Mouse (Mus musculus): ENCODE data around the gene Cela3b.

Gene Cela3b

DNA sequence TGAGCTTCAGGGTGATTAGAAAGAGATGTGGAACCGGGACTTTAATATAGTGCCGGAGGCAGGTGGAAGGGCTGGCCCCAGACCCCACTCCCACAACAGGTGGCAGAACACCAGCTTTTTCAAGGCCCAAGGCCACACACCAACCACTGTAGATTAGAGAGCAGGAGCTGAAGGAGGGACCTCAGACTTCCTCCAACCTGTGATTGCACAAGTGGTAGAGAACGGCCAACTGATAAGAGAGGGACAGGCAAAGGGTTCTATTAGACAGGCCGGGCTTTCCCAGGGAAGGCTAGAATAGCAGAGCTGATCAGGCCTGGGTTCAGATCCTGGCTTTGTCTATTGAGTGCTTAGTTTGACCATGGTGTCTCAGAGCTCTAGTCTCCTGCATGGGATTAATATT is at the start of gene Cela3b:
Gene Cela3b, minus strand, starts transcription at position 39 of the 400 bp plus-strand sequence.
- DNase-seq = no peak

GRCm38 (mm10) chr4:137479757-137480156 is 49.4 kb upstream of the Cela3b start:
- DNase-seq = no peak

GRCm38 (mm10) chr4:137478306-137478705 is 48.0 kb upstream of the Cela3b start:
- no peak for DNase-seq

DNA sequence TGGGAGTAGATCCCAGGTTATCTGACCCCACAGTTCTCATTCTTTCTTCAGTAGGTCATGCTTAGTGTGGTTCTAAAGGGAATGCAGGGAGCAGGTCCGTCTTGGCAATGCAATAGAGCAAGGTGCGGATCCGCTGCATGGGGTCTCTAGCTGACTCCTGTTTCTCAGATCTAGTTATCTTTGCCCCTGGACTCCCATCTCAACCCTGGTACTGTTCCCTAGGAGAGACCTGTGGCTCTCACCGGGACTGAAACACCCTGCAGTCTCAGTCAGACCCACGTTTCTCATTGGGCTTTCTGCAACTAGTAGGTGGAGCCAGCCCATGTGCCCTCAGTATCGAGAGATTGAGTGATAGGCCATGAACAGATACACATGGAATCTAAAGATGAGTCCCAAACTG is 47.3 kb upstream of the Cela3b start:
- DNase-seq = no peak

DNA sequence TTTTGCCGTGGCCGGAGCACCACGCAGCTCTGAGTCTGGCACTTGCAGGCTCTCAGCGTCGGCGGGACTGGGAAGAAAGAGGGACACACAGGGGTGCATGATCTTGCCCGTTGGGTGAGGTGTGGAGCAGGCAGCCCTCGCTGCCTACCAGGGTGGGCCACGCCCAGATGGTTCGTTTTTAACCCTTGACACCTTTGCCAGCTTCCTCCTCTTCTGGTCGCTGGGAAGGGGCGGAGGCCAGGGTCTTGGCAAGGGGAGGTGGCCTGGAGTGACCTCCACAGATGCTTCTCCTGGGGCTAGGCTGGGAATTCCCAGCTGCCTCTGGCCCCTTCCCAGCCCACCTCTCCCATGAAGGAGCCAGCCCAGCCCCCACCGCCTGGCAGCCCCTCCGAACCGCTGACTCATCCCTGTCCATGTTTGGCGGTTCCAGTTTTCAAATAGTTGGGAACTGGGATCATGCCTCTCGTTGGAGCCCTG is 46.5 kb upstream of the Cela3b start:
- no peak for DNase-seq

DNA sequence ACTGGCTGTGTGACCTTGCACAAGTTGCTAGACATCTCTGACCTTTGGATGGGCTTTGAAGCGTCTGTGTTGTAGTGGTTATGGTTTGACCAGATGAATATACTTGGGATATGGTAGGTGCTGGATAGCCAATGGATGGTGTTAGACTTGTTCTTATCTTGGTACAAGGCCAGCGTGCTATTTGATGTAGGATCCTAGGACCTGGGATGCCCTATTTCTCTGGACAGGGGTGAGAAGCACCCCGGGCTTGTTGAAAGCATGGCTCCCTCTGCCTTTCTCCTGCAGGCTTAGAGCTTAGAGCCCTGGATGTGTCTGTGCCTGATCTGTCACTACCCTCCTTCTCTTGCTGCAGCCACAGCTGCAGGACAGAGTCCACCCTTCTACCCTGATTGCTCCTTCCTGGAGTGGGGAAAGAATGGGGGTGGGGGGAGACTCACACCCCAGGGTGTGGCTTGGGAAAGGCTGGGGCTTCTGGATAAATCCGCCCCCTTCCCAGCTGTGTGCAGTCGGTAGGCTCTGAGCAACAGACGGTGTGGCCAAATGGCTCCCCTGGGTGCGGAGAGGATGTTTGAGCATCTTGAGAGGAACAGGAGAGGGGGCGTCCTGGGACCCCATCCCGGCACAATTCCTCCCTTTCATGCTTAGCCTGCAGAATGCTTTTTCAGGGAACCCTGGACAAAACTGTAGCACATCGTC is 45.9 kb upstream of the Cela3b start:
- no peak for DNase-seq

DNA sequence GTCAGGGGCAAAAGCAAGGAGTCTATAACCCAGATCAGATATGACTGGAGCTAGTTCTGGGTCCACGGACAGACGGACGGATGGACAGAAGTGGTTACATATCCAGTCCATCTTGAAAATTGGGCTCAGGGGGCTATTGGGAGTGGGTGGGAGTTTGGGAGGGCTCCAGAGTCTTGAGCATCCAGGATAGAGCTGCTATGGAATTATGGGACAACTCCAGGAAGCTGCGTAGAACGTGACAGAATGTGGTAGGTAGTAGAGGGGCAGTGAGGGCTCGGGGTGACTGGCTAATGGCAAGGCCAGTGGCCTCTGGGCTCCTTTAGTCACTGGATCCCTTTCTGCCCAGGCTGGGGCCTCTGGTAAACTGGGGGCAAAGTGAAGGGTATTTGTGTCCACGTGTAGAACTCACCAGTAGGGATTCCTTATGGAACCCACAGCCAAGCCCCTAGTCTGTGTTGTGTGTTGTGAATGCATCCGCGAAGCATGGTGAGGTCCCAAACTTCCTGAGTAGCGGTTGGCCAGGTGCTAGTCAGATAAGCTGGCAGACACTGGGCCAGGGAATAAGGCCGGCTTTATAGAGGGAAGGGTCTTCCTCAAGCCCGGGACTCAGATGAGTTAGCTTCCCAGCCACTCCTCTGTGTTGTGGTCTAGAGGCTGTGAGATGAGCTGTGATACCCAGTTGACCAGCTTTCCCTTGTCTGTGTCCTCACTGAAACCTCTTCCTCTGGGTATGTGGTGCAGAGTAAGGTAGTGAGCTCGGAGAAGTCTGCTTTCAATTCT is 45.1 kb upstream of the Cela3b start:
- no peak for DNase-seq

GRCm38 (mm10) chr4:137474694-137475093 is 44.4 kb upstream of the Cela3b start:
- no peak for DNase-seq

DNA sequence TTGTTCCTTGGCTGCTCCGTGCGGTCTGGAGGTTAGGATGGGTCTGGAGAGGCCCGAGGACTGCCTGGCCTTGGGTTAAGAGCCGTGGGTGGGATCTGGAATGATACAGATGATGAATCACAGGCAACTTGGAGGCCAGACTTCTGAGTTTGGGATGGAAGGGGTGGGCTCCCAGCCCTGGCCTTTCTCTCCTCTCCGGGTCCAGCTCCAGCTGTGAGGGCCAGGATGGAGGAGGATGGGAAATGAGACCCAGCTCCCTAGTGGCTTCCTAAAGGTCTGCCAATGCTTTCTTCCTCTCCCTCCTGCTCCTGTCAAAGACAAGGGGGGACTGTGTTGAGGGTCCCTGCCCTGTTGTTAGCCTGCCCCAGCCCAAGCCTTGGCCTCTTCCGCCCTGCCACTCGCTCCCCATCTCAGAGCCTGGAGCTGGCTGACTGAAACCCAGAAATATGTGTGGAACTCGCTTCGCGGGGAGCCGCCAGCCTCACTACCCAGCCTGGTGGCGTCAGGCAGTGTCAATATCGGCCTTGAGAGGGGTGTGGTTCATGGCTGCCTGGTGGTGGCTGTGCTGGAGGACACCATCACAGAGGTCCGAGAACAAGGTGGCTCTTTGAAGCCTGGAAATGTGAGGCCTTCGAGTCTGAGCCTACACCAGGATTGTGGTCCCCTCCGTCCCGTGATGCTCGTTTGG is 43.5 kb upstream of the Cela3b start:
- DNase-seq = no peak

GRCm38 (mm10) chr4:137473240-137473639 is 42.9 kb upstream of the Cela3b start:
- no peak for DNase-seq

GRCm38 (mm10) chr4:137471326-137471725 is 41.0 kb upstream of the Cela3b start:
- no peak for DNase-seq

DNA sequence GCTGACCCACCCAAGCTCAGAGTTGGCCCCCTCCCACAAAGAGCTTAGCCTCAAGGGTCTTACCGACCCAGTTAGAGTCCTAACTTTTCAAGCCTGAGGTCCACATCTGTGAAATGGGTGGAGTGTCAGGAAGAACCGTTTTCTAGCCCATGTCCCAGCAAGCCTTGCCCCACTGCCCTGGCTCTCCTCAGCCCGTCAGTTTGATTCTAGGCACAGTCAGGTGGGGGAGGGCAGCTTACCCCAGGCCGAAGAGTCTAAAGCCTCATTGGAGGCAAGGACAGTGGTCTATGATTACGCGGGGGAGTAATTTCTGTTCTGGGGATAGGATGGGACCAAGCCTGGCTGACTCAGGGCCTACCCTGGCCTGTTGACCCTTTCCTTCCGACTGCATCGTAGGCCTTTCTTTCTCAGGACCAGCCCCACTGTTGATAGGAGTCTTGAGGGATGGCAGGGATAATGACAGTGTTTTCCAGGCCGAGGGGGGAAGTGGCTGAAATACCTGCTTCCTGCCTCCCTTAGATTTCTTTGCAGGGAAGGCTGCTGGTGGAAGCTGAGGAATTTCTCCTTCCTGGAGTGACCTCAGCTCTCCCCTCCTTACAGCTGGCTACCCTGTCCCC is 40.5 kb upstream of the Cela3b start:
- no peak for DNase-seq

- DNase-seq = no peak
Observed at GRCm38 (mm10) chr4:137469845-137470692, 39.7 kb upstream of the Cela3b start.

- DNase-seq = peak in 1 of 2 experiments; percentile 6
Observed at GRCm38 (mm10) chr4:137469081-137469844, 38.9 kb upstream of the Cela3b start.

DNA sequence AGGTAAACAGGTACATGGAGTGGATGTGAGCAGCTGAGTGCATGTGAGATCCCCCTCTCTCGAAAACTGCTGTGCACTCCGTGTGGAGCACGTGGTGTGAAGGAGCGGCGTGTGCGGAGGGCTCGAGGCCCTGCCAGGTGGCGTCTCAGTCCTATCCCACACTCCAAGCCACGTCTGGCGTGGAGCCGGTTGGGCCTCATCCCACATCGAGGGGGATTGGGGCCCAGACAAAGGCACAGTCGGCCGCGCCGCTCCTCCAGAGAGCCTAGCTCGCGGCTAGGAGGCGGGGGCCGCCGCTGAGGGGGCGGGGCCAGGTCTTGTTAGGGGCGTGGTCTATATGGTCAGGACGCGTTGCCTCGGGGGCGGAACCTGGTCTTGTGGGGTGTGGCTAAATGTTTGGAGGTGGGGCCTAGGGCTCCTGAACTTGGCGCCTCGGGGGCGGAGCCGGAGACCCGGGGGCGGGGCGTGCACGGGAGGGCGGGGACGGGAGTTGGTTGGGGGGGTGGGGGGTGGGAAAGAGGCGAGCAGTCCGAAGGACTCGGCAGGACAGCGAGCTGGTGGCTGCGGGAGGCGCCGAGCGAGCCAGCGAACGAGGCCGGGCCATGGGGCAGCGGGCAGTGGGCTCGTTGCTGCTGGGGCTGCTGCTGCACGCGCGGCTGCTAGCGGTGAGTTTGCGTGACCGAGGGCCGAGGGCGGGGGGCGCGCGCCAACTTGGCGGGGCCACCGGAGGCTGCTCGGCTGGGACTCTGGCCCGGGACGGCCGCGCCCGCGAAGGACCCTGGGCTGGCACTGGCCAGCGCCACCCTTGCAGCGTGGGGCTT is 38.1 kb upstream of the Cela3b start, which contains the start of gene Hspg2:
Gene Hspg2, plus strand, starts transcription at position 510 of the 821 bp plus-strand sequence.
- DNase-seq = peak; percentile 98

DNA sequence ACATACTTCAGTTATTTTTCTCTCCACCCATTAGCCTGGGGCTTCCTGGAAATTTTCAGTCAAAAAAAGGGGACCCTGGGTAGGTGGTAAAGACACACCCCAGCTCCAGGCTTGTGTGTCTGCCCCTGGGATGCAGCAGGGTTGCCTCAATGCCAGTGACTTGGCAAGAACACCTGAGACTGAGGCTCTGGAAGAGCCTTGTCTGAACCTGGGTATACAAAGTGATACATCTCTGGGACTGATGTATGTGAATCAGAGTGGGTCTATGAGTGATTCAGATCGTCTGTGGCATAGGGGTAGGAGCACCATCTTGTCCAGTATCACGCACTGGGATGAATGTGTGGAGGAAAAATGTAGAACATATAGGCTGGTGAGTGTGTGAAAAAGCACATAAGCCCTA is 37.2 kb upstream of the Cela3b start:
- no peak for DNase-seq

DNA sequence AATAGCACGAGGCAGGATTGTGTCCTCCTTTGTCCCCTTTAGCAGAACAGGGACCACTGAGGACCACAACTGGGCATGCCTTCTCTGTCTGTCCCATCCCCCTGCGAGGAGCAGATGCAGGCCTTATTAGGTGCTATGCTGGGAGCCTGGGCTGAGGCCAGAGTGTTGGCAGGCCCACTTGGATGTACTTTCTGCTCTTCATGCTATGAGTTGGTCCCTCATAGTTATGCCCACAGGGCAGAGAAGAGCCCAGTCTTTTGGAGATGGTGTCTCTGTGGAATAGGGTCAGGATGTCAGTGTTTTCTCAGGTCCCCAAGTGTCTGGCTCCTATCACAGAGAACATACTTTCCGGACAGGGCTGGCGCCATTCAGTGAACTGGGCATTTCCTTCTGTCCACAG is 36.7 kb upstream of the Cela3b start:
- DNase-seq = no peak

GRCm38 (mm10) chr4:137465125-137465787 is 34.9 kb upstream of the Cela3b start:
- no peak for DNase-seq

- no peak for DNase-seq
Observed at GRCm38 (mm10) chr4:137461981-137462690, 31.8 kb upstream of the Cela3b start.
